9 mouse cellular contexts compared by ENCODE assay signal in the genomic region with DNA sequence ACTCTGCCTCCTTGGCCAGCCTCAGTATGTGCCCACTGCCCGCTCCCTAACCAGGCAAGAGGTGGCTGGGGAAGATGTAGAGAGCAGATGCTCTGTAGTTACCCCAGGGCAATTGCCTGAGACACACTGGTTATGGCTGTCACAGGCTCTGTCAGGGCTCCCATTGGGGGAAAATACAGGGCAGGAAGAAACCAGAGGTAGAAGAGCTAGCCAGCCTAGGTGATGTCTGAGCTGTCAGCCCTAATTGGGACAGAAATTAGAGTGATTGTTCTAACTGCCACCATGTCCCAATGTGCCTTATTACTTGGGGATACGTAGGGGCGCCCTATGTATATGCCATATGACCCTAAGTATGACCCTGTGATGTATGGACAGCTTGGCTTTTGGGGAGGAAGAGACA. TPM values are rescaled to one million over a fixed set of nuclear protein-coding genes. Genes with fewer than 3 reads are reported as not detected.
A peak's percentile ranks its signal among the peaks of the same experiment; 100 is the strongest.
DNase-seq lines count a peak whose midpoint lies in the region; ATAC-seq lines count a peak whose summit lies in the region.
"Had no signal": no experiment of that assay in that cellular context is flagged by ENCODE, and none has a peak within 500 bp of the region (broad histone marks: within the 10 kb centered on the region; RNA-seq: fewer than 3 reads in every experiment).

No protein-coding gene starts in this region.

- H3K4me2 ChIP-seq in kidney, embryonic 15.5 days: peak overlapping the region; percentile 82
- no peak overlapping the region for H3K4me2 ChIP-seq in embryonic facial prominence, embryonic 11.5 days (ENCODE audit: low read depth, low read length)
- H3K4me2 ChIP-seq in hindbrain, embryonic 16.5 days (ENCODE audit: low read length): peak overlapping the region; percentile 83
- H3K4me2 ChIP-seq in midbrain, embryonic 16.5 days (ENCODE audit: low read length): peak overlapping the region; percentile 78

- no peak overlapping the region for H3K27ac ChIP-seq in kidney, embryonic 15.5 days
- no peak overlapping the region for H3K27ac ChIP-seq in embryonic facial prominence, embryonic 11.5 days (replicated peaks; ENCODE audit: low read depth, low read length)
- H3K27ac ChIP-seq in hindbrain, embryonic 16.5 days (ENCODE audit: low read depth, low read length): no peak overlapping the region
- H3K27ac ChIP-seq in midbrain, embryonic 16.5 days (ENCODE audit: low read length): no peak overlapping the region

- WGBS in kidney, embryonic 15.5 days: 96% methylated on average over 3 of the region's 3 CpGs
- 83% methylated on average over 3 of the region's 3 CpGs for WGBS in embryonic facial prominence, embryonic 11.5 days
- WGBS in hindbrain, embryonic 16.5 days: 86% methylated on average over 3 of the region's 3 CpGs
- 96% methylated on average over 3 of the region's 3 CpGs for WGBS in midbrain, embryonic 16.5 days

- H3K27me3 ChIP-seq in kidney, embryonic 15.5 days: no peaks in the 10 kb centered on the region
- no peaks in the 10 kb centered on the region for H3K27me3 ChIP-seq in embryonic facial prominence, embryonic 11.5 days (ENCODE audit: control insufficient read depth, insufficient read depth, low read length)
- H3K27me3 ChIP-seq in hindbrain, embryonic 16.5 days (replicated peaks; ENCODE audit: control insufficient read depth, insufficient read depth, low read length): no peaks in the 10 kb centered on the region
- no peaks in the 10 kb centered on the region for H3K27me3 ChIP-seq in midbrain, embryonic 16.5 days (ENCODE audit: control insufficient read depth, insufficient read depth, low read depth, low read length)

- H3K4me1 ChIP-seq in kidney, embryonic 15.5 days: peaks cover 18% of the 10 kb centered on the region
- H3K4me1 ChIP-seq in embryonic facial prominence, embryonic 11.5 days (ENCODE audit: control insufficient read depth, insufficient read depth, low read length): peaks cover 5% of the 10 kb centered on the region; the same call in 1 of the 2 replicates
- peaks cover 17% of the 10 kb centered on the region for H3K4me1 ChIP-seq in hindbrain, embryonic 16.5 days (ENCODE audit: control insufficient read depth, insufficient read depth, low read depth, low read length)
- H3K4me1 ChIP-seq in midbrain, embryonic 16.5 days (ENCODE audit: control insufficient read depth, insufficient read depth, low read length): peaks cover 30% of the 10 kb centered on the region

- ATAC-seq in kidney, embryonic 15.5 days (replicated peaks; ENCODE audit: low FRiP score): no peak
- ATAC-seq in embryonic facial prominence, embryonic 11.5 days (replicated peaks; ENCODE audit: insufficient number of reproducible peaks, low FRiP score, low TSS enrichment, low read depth): no peak
- no peak for ATAC-seq in hindbrain, embryonic 16.5 days
- no peak for ATAC-seq in midbrain, embryonic 16.5 days

- peaks cover 28% of the 10 kb centered on the region for H3K36me3 ChIP-seq in kidney, embryonic 15.5 days
- no peaks in the 10 kb centered on the region for H3K36me3 ChIP-seq in embryonic facial prominence, embryonic 11.5 days (replicated peaks; ENCODE audit: control insufficient read depth, insufficient read depth, low read depth, low read length)
- peaks cover 28% of the 10 kb centered on the region for H3K36me3 ChIP-seq in hindbrain, embryonic 16.5 days (ENCODE audit: control insufficient read depth, insufficient read depth, low read length)
- peaks cover 22% of the 10 kb centered on the region for H3K36me3 ChIP-seq in midbrain, embryonic 16.5 days (ENCODE audit: control insufficient read depth, insufficient read depth, low read length)

- DNase-seq in kidney, adult 8-10 months: no peak
- no peak for DNase-seq in embryonic facial prominence, embryonic 11.5 days (ENCODE audit: low spot score)
- DNase-seq in right cerebral cortex, postnatal 36 days (ENCODE audit: low spot score in 2 of 2): no peak
- DNase-seq in spleen, postnatal 4 days (ENCODE audit: low spot score in 2 of 2): no peak
- no peak for DNase-seq in right cerebral cortex, postnatal 25 days
- DNase-seq: kidney, adult 2 months had no signal

- 0 out of 2 replicates have a peak overlapping the region, but pooled peaks have one; percentile 60 for H3K4me3 ChIP-seq in kidney, embryonic 15.5 days (replicated peaks)
- H3K4me3 ChIP-seq in embryonic facial prominence, embryonic 11.5 days (ENCODE audit: low read depth, low read length): 0 out of 2 replicates have a peak overlapping the region, but pooled peaks have one; percentile 68
- peak overlapping the region; percentile 78 for H3K4me3 ChIP-seq in hindbrain, embryonic 16.5 days (ENCODE audit: low read length)
- no peak overlapping the region for H3K4me3 ChIP-seq in midbrain, embryonic 16.5 days (ENCODE audit: low read depth, low read length)

- no peaks in the 10 kb centered on the region for H3K9me3 ChIP-seq in kidney, embryonic 15.5 days (replicated peaks)
- no peaks in the 10 kb centered on the region for H3K9me3 ChIP-seq in embryonic facial prominence, embryonic 11.5 days (replicated peaks; ENCODE audit: control insufficient read depth, low read length)
- H3K9me3 ChIP-seq in hindbrain, embryonic 16.5 days (ENCODE audit: control insufficient read depth, low read length): no peaks in the 10 kb centered on the region
- H3K9me3 ChIP-seq in midbrain, embryonic 16.5 days (replicated peaks; ENCODE audit: control insufficient read depth, low read length, poor library complexity, severe bottlenecking): no peaks in the 10 kb centered on the region

- no peak overlapping the region for H3K9ac ChIP-seq in kidney, embryonic 15.5 days
- H3K9ac ChIP-seq in embryonic facial prominence, embryonic 11.5 days (replicated peaks; ENCODE audit: low read length): no peak overlapping the region
- peak overlapping the region; percentile 95 for H3K9ac ChIP-seq in hindbrain, embryonic 16.5 days (ENCODE audit: low read depth, low read length)
- no peak overlapping the region; the same call in 1 of the 2 replicates for H3K9ac ChIP-seq in midbrain, embryonic 16.5 days (ENCODE audit: low read depth, low read length)

RNA-seq across cellular contexts. Expression of a gene that starts 1.5 kb away (rescaled TPM):
- 15.4 and 15.5 TPM in 2 replicates for polyA plus RNA-seq in kidney, embryonic 15.5 days (2015; fragmentation: Nextera tagmentation; extraction: Ambion mirVana)
- 21.4 and 24.1 TPM in 2 replicates for polyA plus RNA-seq in embryonic facial prominence, embryonic 11.5 days (2014; fragmentation: Nextera tagmentation; extraction: Ambion mirVana)
- 54.9 and 55.6 TPM in 2 replicates for polyA plus RNA-seq in hindbrain, embryonic 16.5 days (2015; fragmentation: Nextera tagmentation; extraction: Ambion mirVana)
- polyA plus RNA-seq in midbrain, embryonic 16.5 days (2015; fragmentation: Nextera tagmentation; extraction: Ambion mirVana): 52.6 and 58.9 TPM in 2 replicates

RNA-seq across cellular contexts. Expression of a gene that starts 17.8 kb away (rescaled TPM):
- polyA plus RNA-seq in kidney, embryonic 15.5 days (2015; fragmentation: Nextera tagmentation; extraction: Ambion mirVana): 38.8 and 42.0 TPM in 2 replicates
- 38.7 and 46.9 TPM in 2 replicates for polyA plus RNA-seq in embryonic facial prominence, embryonic 11.5 days (2014; fragmentation: Nextera tagmentation; extraction: Ambion mirVana)
- polyA plus RNA-seq in hindbrain, embryonic 16.5 days (2015; fragmentation: Nextera tagmentation; extraction: Ambion mirVana): 42.9 and 46.3 TPM in 2 replicates
- polyA plus RNA-seq in midbrain, embryonic 16.5 days (2015; fragmentation: Nextera tagmentation; extraction: Ambion mirVana): 44.1 and 45.9 TPM in 2 replicates

RNA-seq across cellular contexts. Expression of a gene that starts 24.1 kb away (rescaled TPM):
- 40.1 and 42.1 TPM in 2 replicates for polyA plus RNA-seq in kidney, embryonic 15.5 days (2015; fragmentation: Nextera tagmentation; extraction: Ambion mirVana)
- polyA plus RNA-seq in embryonic facial prominence, embryonic 11.5 days (2014; fragmentation: Nextera tagmentation; extraction: Ambion mirVana): 34.9 and 39.4 TPM in 2 replicates
- polyA plus RNA-seq in hindbrain, embryonic 16.5 days (2015; fragmentation: Nextera tagmentation; extraction: Ambion mirVana): 31.7 and 37.0 TPM in 2 replicates
- polyA plus RNA-seq in midbrain, embryonic 16.5 days (2015; fragmentation: Nextera tagmentation; extraction: Ambion mirVana): 33.0 and 35.0 TPM in 2 replicates

RNA-seq across cellular contexts. Expression of a gene that starts 25.3 kb away (rescaled TPM):
- polyA plus RNA-seq in kidney, embryonic 15.5 days (2015; fragmentation: Nextera tagmentation; extraction: Ambion mirVana): 0.63 and 0.66 TPM in 2 replicates
- polyA plus RNA-seq in embryonic facial prominence, embryonic 11.5 days (2014; fragmentation: Nextera tagmentation; extraction: Ambion mirVana): 0.18 and 0.26 TPM in 2 replicates
- polyA plus RNA-seq in hindbrain, embryonic 16.5 days (2015; fragmentation: Nextera tagmentation; extraction: Ambion mirVana): 0.86 and 1.3 TPM in 2 replicates
- 0.35 and 0.49 TPM in 2 replicates for polyA plus RNA-seq in midbrain, embryonic 16.5 days (2015; fragmentation: Nextera tagmentation; extraction: Ambion mirVana)

RNA-seq across cellular contexts. Expression of a gene that starts 25.8 kb away (rescaled TPM):
- 6.0 and 6.9 TPM in 2 replicates for polyA plus RNA-seq in kidney, embryonic 15.5 days (2015; fragmentation: Nextera tagmentation; extraction: Ambion mirVana)
- 0.81 and 0.91 TPM in 2 replicates for polyA plus RNA-seq in embryonic facial prominence, embryonic 11.5 days (2014; fragmentation: Nextera tagmentation; extraction: Ambion mirVana)
- 6.0 and 7.3 TPM in 2 replicates for polyA plus RNA-seq in hindbrain, embryonic 16.5 days (2015; fragmentation: Nextera tagmentation; extraction: Ambion mirVana)
- polyA plus RNA-seq in midbrain, embryonic 16.5 days (2015; fragmentation: Nextera tagmentation; extraction: Ambion mirVana): 1.7 and 2.6 TPM in 2 replicates
